ENCODE assay signal across 21 mouse cellular contexts in genomic region chr6:34013469-34013868, GRCm38 (mm10). TPM values are rescaled to one million over a fixed set of nuclear protein-coding genes. Genes with fewer than 3 reads are reported as not detected.
DNase-seq lines count a peak whose midpoint lies in the region; ATAC-seq and TF ChIP-seq lines count a peak whose summit lies in the region.
"Had no signal": no experiment of that assay in that cellular context is flagged by ENCODE, and none has a peak within 500 bp of the region (broad histone marks: within the 10 kb centered on the region; RNA-seq: fewer than 3 reads in every experiment).

No protein-coding gene starts in this region.

- no peak overlapping the region for H3K9ac ChIP-seq in forebrain, embryonic 14.5 days (ENCODE audit: low read length)
- H3K9ac ChIP-seq in hindbrain, embryonic 15.5 days, result no peak overlapping the region
- no peak overlapping the region for H3K9ac ChIP-seq in hindbrain, embryonic 12.5 days
- no peak overlapping the region for H3K9ac ChIP-seq in CH12.LX (ENCODE audit: insufficient read depth, low read depth)
- H3K9ac ChIP-seq in embryonic facial prominence, embryonic 14.5 days (ENCODE audit: low read depth, low read length), result no peak overlapping the region
- H3K9ac ChIP-seq: embryonic facial prominence, embryonic 12.5 days; heart, embryonic 13.5 days had no signal

- peak; percentile 41 for DNase-seq in forebrain, embryonic 14.5 days (ENCODE audit: low spot score)
- DNase-seq in forebrain, embryonic 10.5 days (ENCODE audit: extremely low spot score, low spot score), result no peak
- DNase-seq in CH12.LX (ENCODE audit: extremely low read depth), result no peak
- DNase-seq in embryonic facial prominence, embryonic 14.5 days (ENCODE audit: low spot score), result no peak
- DNase-seq in lung, adult 2 months, result no peak
- no peak for DNase-seq in ovary, postnatal 14 days (ENCODE audit: low spot score)
- DNase-seq: adrenal gland, adult 8-10 months; adrenal gland, postnatal 36 days; cerebellum, adult 11 months; cerebellum, adult 8-10 months; cerebellum, postnatal 14 days; embryo, embryonic 11 days; gastrocnemius, postnatal 25 days; heart, postnatal 36 days; kidney, adult 11 months; kidney, adult 9 months had no signal

- H3K27ac ChIP-seq in forebrain, embryonic 14.5 days (ENCODE audit: low read depth, low read length), result peak overlapping the region; percentile 72; the same call in 1 of the 2 replicates
- H3K27ac ChIP-seq in forebrain, embryonic 10.5 days, result no peak overlapping the region
- 0 out of 2 replicates have a peak overlapping the region, but pooled peaks have one; percentile 32 for H3K27ac ChIP-seq in hindbrain, embryonic 15.5 days (replicated peaks)
- no peak overlapping the region for H3K27ac ChIP-seq in hindbrain, embryonic 12.5 days
- no peak overlapping the region for H3K27ac ChIP-seq in CH12.LX (ENCODE audit: insufficient read depth, low read depth)
- no peak overlapping the region for H3K27ac ChIP-seq in embryonic facial prominence, embryonic 14.5 days (replicated peaks; ENCODE audit: low read depth, low read length)
- H3K27ac ChIP-seq: embryonic facial prominence, embryonic 12.5 days; heart, embryonic 13.5 days had no signal

- no peak for TF ChIP-seq RAD21 in CH12.LX (IDR thresholded peaks at IDR 0.05; ENCODE audit: low read depth, low read length)

- ATAC-seq in forebrain, embryonic 14.5 days, result no peak
- no peak for ATAC-seq in hindbrain, embryonic 15.5 days (ENCODE audit: low FRiP score, low read depth)
- ATAC-seq in hindbrain, embryonic 12.5 days (ENCODE audit: low FRiP score), result no peak
- ATAC-seq in embryonic facial prominence, embryonic 14.5 days (ENCODE audit: low read depth), result no peak

- in situ Hi-C loops in CH12.LX (cut with MboI; ENCODE audit: low pct_ligation_motif_present, low pct_unique_long_range_greater_than_20kb, low sequenced_read_pairs), result no loop called here

- no peak overlapping the region for H3K4me3 ChIP-seq in forebrain, embryonic 14.5 days (ENCODE audit: low read depth, low read length)
- no peak overlapping the region for H3K4me3 ChIP-seq in forebrain, embryonic 10.5 days
- no peak overlapping the region for H3K4me3 ChIP-seq in hindbrain, embryonic 15.5 days
- no peak overlapping the region for H3K4me3 ChIP-seq in hindbrain, embryonic 12.5 days
- no peak overlapping the region for H3K4me3 ChIP-seq in CH12.LX (replicated peaks in 1 of 3; ENCODE audit: low read depth in 2 of 3, low read length in 2 of 3, poor library complexity in 1 of 3)
- no peak overlapping the region for H3K4me3 ChIP-seq in embryonic facial prominence, embryonic 14.5 days (ENCODE audit: low read depth, low read length)
- H3K4me3 ChIP-seq in lung, adult 2 months (replicated peaks; ENCODE audit: extremely low read depth, low read depth, low read length), result no peak overlapping the region
- H3K4me3 ChIP-seq: embryonic facial prominence, embryonic 12.5 days; heart, embryonic 13.5 days had no signal

- 55% methylated on average over 6 of the region's 6 CpGs for WGBS in forebrain, embryonic 14.5 days
- 80% methylated on average over 6 of the region's 6 CpGs for WGBS in forebrain, embryonic 10.5 days
- 68% methylated on average over 6 of the region's 6 CpGs for WGBS in hindbrain, embryonic 15.5 days
- 68% methylated on average over 6 of the region's 6 CpGs for WGBS in hindbrain, embryonic 12.5 days
- 50% methylated on average over 6 of the region's 6 CpGs for WGBS in embryonic facial prominence, embryonic 14.5 days
- 75% methylated on average over 6 of the region's 6 CpGs for WGBS in lung, adult 2 months

- no peak for TF ChIP-seq CTCF in CH12.LX (conservative IDR thresholded peaks at IDR 0.05 in 1 of 2, IDR thresholded peaks at IDR 0.05 in 1 of 2; ENCODE audit: low read depth in 2 of 2, low read length in 2 of 2)
- no peak for TF ChIP-seq CTCF in lung, adult 2 months (IDR thresholded peaks at IDR 0.05; ENCODE audit: insufficient read depth, low read length)

- no peaks in the 10 kb centered on the region for H3K4me1 ChIP-seq in forebrain, embryonic 14.5 days (ENCODE audit: control insufficient read depth, insufficient read depth, low read length)
- 0 out of 2 replicates have a peak, but pooled peaks cover 3% of the 10 kb centered on the region for H3K4me1 ChIP-seq in forebrain, embryonic 10.5 days
- H3K4me1 ChIP-seq in hindbrain, embryonic 15.5 days (replicated peaks), result no peaks in the 10 kb centered on the region
- no peaks in the 10 kb centered on the region for H3K4me1 ChIP-seq in hindbrain, embryonic 12.5 days
- H3K4me1 ChIP-seq in CH12.LX (ENCODE audit: control insufficient read depth in 1 of 2, insufficient read depth in 2 of 2), result no peaks in the 10 kb centered on the region
- H3K4me1 ChIP-seq in embryonic facial prominence, embryonic 14.5 days (ENCODE audit: control insufficient read depth, insufficient read depth, low read length), result no peaks in the 10 kb centered on the region
- no peaks in the 10 kb centered on the region for H3K4me1 ChIP-seq in lung, adult 2 months (ENCODE audit: control insufficient read depth, insufficient read depth, low read length)
- H3K4me1 ChIP-seq: embryonic facial prominence, embryonic 12.5 days; heart, embryonic 13.5 days had no signal

- TF ChIP-seq EP300 in CH12.LX (IDR thresholded peaks at IDR 0.05; ENCODE audit: low read length), result no peak

- H3K9me3 ChIP-seq in forebrain, embryonic 14.5 days (replicated peaks; ENCODE audit: control insufficient read depth, low read length), result no peaks in the 10 kb centered on the region
- no peaks in the 10 kb centered on the region for H3K9me3 ChIP-seq in forebrain, embryonic 10.5 days
- no peaks in the 10 kb centered on the region for H3K9me3 ChIP-seq in hindbrain, embryonic 15.5 days
- no peaks in the 10 kb centered on the region for H3K9me3 ChIP-seq in hindbrain, embryonic 12.5 days (replicated peaks)
- peaks cover 7% of the 10 kb centered on the region for H3K9me3 ChIP-seq in CH12.LX (replicated peaks; ENCODE audit: low read length)
- 0 out of 2 replicates have a peak, but pooled peaks cover 2% of the 10 kb centered on the region for H3K9me3 ChIP-seq in embryonic facial prominence, embryonic 14.5 days (ENCODE audit: control insufficient read depth, low read length)
- H3K9me3 ChIP-seq: embryonic facial prominence, embryonic 12.5 days; heart, embryonic 13.5 days had no signal

- no peaks in the 10 kb centered on the region for H3K79me2 ChIP-seq in CH12.LX (replicated peaks; ENCODE audit: control insufficient read depth, extremely low read depth, insufficient read depth, poor library complexity, severe bottlenecking)

- H3K36me3 ChIP-seq in forebrain, embryonic 14.5 days (ENCODE audit: control insufficient read depth, insufficient read depth, low read length), result no peaks in the 10 kb centered on the region
- H3K36me3 ChIP-seq in forebrain, embryonic 10.5 days (replicated peaks), result no peaks in the 10 kb centered on the region
- no peaks in the 10 kb centered on the region for H3K36me3 ChIP-seq in hindbrain, embryonic 15.5 days
- H3K36me3 ChIP-seq in hindbrain, embryonic 12.5 days, result no peaks in the 10 kb centered on the region
- H3K36me3 ChIP-seq in CH12.LX (replicated peaks in 1 of 2; ENCODE audit: control insufficient read depth in 1 of 2, insufficient read depth in 1 of 2, low read length in 1 of 2), result no peaks in the 10 kb centered on the region
- H3K36me3 ChIP-seq in embryonic facial prominence, embryonic 14.5 days (ENCODE audit: control insufficient read depth, insufficient read depth, low read length), result no peaks in the 10 kb centered on the region
- H3K36me3 ChIP-seq: embryonic facial prominence, embryonic 12.5 days; heart, embryonic 13.5 days had no signal

- H3K4me2 ChIP-seq in forebrain, embryonic 14.5 days (ENCODE audit: low read length), result no peak overlapping the region
- no peak overlapping the region for H3K4me2 ChIP-seq in hindbrain, embryonic 15.5 days
- H3K4me2 ChIP-seq in hindbrain, embryonic 12.5 days (replicated peaks), result no peak overlapping the region
- H3K4me2 ChIP-seq in CH12.LX (ENCODE audit: insufficient read depth, low read depth, poor library complexity, severe bottlenecking), result peak overlapping the region; percentile 3; the same call in 1 of the 2 replicates
- H3K4me2 ChIP-seq in embryonic facial prominence, embryonic 14.5 days (ENCODE audit: low read depth, low read length), result peak overlapping the region; percentile 2; the same call in 1 of the 2 replicates
- H3K4me2 ChIP-seq: embryonic facial prominence, embryonic 12.5 days; heart, embryonic 13.5 days had no signal

- TF ChIP-seq POLR2A in CH12.LX (IDR thresholded peaks at IDR 0.05; ENCODE audit: low read depth, low read length), result no peak
- no peak for TF ChIP-seq POLR2A in lung, adult 2 months (IDR thresholded peaks at IDR 0.05; ENCODE audit: borderline replicate concordance, extremely low read depth, low read depth, low read length)

- dilution Hi-C loops in CH12.LX (cut with MboI; ENCODE audit: extremely low pct_ligation_motif_present, extremely low pct_unique_long_range_greater_than_20kb, low sequenced_read_pairs), result no loop called here

- H3K27me3 ChIP-seq in forebrain, embryonic 14.5 days (replicated peaks; ENCODE audit: control insufficient read depth, insufficient read depth, low read length), result no peaks in the 10 kb centered on the region
- no peaks in the 10 kb centered on the region for H3K27me3 ChIP-seq in forebrain, embryonic 10.5 days (ENCODE audit: poor library complexity, severe bottlenecking)
- H3K27me3 ChIP-seq in hindbrain, embryonic 15.5 days, result no peaks in the 10 kb centered on the region
- no peaks in the 10 kb centered on the region for H3K27me3 ChIP-seq in hindbrain, embryonic 12.5 days
- no peaks in the 10 kb centered on the region for H3K27me3 ChIP-seq in CH12.LX (replicated peaks)
- H3K27me3 ChIP-seq in embryonic facial prominence, embryonic 14.5 days (replicated peaks; ENCODE audit: control insufficient read depth, insufficient read depth, low read length), result no peaks in the 10 kb centered on the region
- H3K27me3 ChIP-seq: embryonic facial prominence, embryonic 12.5 days; heart, embryonic 13.5 days had no signal

TF ChIP-seq in CH12.LX, 34 proteins besides CTCF, POLR2A, EP300 and RAD21 (continues in another document):
- TF ChIP-seq JUND (conservative IDR thresholded peaks at IDR 0.05; ENCODE audit: low read depth, low read length) (no peak), MAZ (IDR thresholded peaks at IDR 0.05; ENCODE audit: low read depth, low read length) (no peak), ELF1 (IDR thresholded peaks at IDR 0.05; ENCODE audit: low read depth, low read length) (no peak), RCOR1 (conservative IDR thresholded peaks at IDR 0.05; ENCODE audit: low read depth, low read length) (no peak)

RNA-seq across cellular contexts. Expression of gene Lrguk, which starts 15.8 kb away (rescaled TPM):
- 1.0 and 1.1 TPM in 2 replicates for polyA plus RNA-seq in forebrain, embryonic 14.5 days (2014; fragmentation: Nextera tagmentation; extraction: Ambion mirVana)
- 1.2 TPM in 2 replicates for polyA plus RNA-seq in forebrain, embryonic 10.5 days (2016; fragmentation: Nextera tagmentation; extraction: Ambion mirVana)
- 1.00 and 1.1 TPM in 2 replicates for polyA plus RNA-seq in hindbrain, embryonic 15.5 days (2015; fragmentation: Nextera tagmentation; extraction: Ambion mirVana)
- 0.96 and 1.4 TPM in 2 replicates for polyA plus RNA-seq in hindbrain, embryonic 12.5 days (2016; fragmentation: Nextera tagmentation; extraction: Ambion mirVana)
- total RNA-seq in CH12.LX (2012; rRNA removed) (0.76 and 0.85 TPM in 2 replicates), CH12.LX (2014; rRNA removed) (0.49 and 1.1 TPM in 2 replicates)
- polyA plus RNA-seq in CH12.LX (2012; ENCODE audit: insufficient read length, low read depth), result 1.4 and 1.6 TPM in 2 replicates
- polyA plus RNA-seq in embryonic facial prominence, embryonic 14.5 days (2014; fragmentation: Nextera tagmentation; extraction: Ambion mirVana), result 1.1 and 1.6 TPM in 2 replicates
- polyA plus RNA-seq in lung, adult 2 months (2012; rRNA removed), result 1.5 and 2.1 TPM in 2 replicates
- total RNA-seq: granulocyte monocyte progenitor cell, adult 5-6 weeks had no signal

Comparison
In these comparisons a context has a peak if more than half of its experiments do, and no peak if none do; other contexts are left out.
1. H3K27ac ChIP-seq: peak in forebrain, embryonic 14.5 days (single experiment) and hindbrain, embryonic 15.5 days (single experiment); none in forebrain, embryonic 10.5 days (single experiment), hindbrain, embryonic 12.5 days (single experiment), CH12.LX (single experiment) and embryonic facial prominence, embryonic 14.5 days (single experiment).
2. H3K4me2 ChIP-seq: peak in CH12.LX (single experiment) and embryonic facial prominence, embryonic 14.5 days (single experiment); none in forebrain, embryonic 14.5 days (single experiment), hindbrain, embryonic 15.5 days (single experiment) and hindbrain, embryonic 12.5 days (single experiment).